ENCODE assay signal across 8 mouse cellular contexts in genomic region chr17:12120268-12120667, GRCm38 (mm10). TPM values are rescaled to one million over a fixed set of nuclear protein-coding genes. Genes with fewer than 3 reads are reported as not detected.
DNase-seq lines count a peak whose midpoint lies in the region; ATAC-seq and TF ChIP-seq lines count a peak whose summit lies in the region.

No protein-coding gene starts in this region.

- H3K9me3 ChIP-seq in lung, embryonic 14.5 days (ENCODE audit: low read depth, low read length) = peaks cover 3% of the 10 kb centered on the region; the same call in 1 of the 2 replicates
- H3K9me3 ChIP-seq in limb, embryonic 12.5 days = no peaks in the 10 kb centered on the region

- peak overlapping the region; percentile 65; the same call in 1 of the 2 replicates for H3K9ac ChIP-seq in lung, embryonic 14.5 days
- peak overlapping the region; percentile 75; the same call in 1 of the 2 replicates for H3K9ac ChIP-seq in limb, embryonic 12.5 days (replicated peaks)

- no peaks in the 10 kb centered on the region for H3K4me1 ChIP-seq in lung, embryonic 14.5 days (ENCODE audit: insufficient read depth)
- peaks cover 20% of the 10 kb centered on the region for H3K4me1 ChIP-seq in limb, embryonic 12.5 days (replicated peaks)

- no peak for ATAC-seq in lung, embryonic 14.5 days (ENCODE audit: insufficient read depth)
- ATAC-seq in erythroid progenitor cell, adult 5-6 weeks (replicated peaks; ENCODE audit: low FRiP score, poor library complexity, severe bottlenecking) = peak; percentile 15; the same call in 1 of the 2 replicates
- ATAC-seq in limb, embryonic 12.5 days (ENCODE audit: insufficient number of reproducible peaks, insufficient read depth, low FRiP score, low TSS enrichment, low read depth) = no peak

- no peaks in the 10 kb centered on the region for H3K27me3 ChIP-seq in lung, embryonic 14.5 days (ENCODE audit: insufficient read depth, low read length)
- H3K27me3 ChIP-seq in limb, embryonic 12.5 days = no peaks in the 10 kb centered on the region
- H3K27me3 ChIP-seq in splenic B cell, adult 2 months (ENCODE audit: control insufficient read depth, insufficient read depth, low read length, poor library complexity, severe bottlenecking) = no peaks in the 10 kb centered on the region

- no peak for DNase-seq in lung, embryonic 14.5 days
- DNase-seq in lung, postnatal 10 days = no peak
- DNase-seq in splenic B cell, adult 2 months (ENCODE audit: low read depth, low spot score) = peak; percentile 16
- no peak for DNase-seq in kidney, postnatal 14 days
- no peak for DNase-seq in adrenal gland, adult 18-20 months (ENCODE audit: low spot score in 2 of 2)
- DNase-seq in kidney, adult 8-10 months = no peak

- TF ChIP-seq CTCF in lung, embryonic 14.5 days (IDR thresholded peaks at IDR 0.05; ENCODE audit: low read depth) = no peak

- WGBS in lung, embryonic 14.5 days = 26% methylated on average over 5 of the region's 5 CpGs
- WGBS in limb, embryonic 12.5 days = 42% methylated on average over 5 of the region's 5 CpGs

- peaks cover 11% of the 10 kb centered on the region for H3K36me3 ChIP-seq in lung, embryonic 14.5 days (ENCODE audit: insufficient read depth)
- H3K36me3 ChIP-seq in limb, embryonic 12.5 days = peaks cover 18% of the 10 kb centered on the region
- no peaks in the 10 kb centered on the region; the same call in 1 of the 2 replicates for H3K36me3 ChIP-seq in splenic B cell, adult 2 months (ENCODE audit: control insufficient read depth, insufficient read depth, low read length, poor library complexity, severe bottlenecking)

- no peak overlapping the region for H3K27ac ChIP-seq in lung, embryonic 14.5 days (ENCODE audit: low read depth)
- peak overlapping the region; percentile 98; the same call in 1 of the 2 replicates for H3K27ac ChIP-seq in limb, embryonic 12.5 days

- H3K4me3 ChIP-seq in lung, embryonic 14.5 days (ENCODE audit: low read depth, low read length) = peak overlapping the region; percentile 56
- H3K4me3 ChIP-seq in limb, embryonic 12.5 days (replicated peaks) = peak overlapping the region; percentile 63

- peak overlapping the region; percentile 92 for H3K4me2 ChIP-seq in lung, embryonic 14.5 days
- H3K4me2 ChIP-seq in limb, embryonic 12.5 days = peak overlapping the region; percentile 83

RNA-seq across cellular contexts. Expression of gene Agpat4, which starts 1.8 kb away (rescaled TPM):
- 27.4 and 28.2 TPM in 2 replicates for polyA plus RNA-seq in lung, embryonic 14.5 days (2014; fragmentation: Nextera tagmentation; extraction: Ambion mirVana)
- total RNA-seq in erythroid progenitor cell, adult 5-6 weeks (2015; ENCODE audit: low replicate concordance) = 66.3 and 66.7 TPM in 2 replicates
- 88.6 and 120 TPM in 2 replicates for total RNA-seq in erythroid progenitor cell, adult 5-6 weeks (2017; ENCODE audit: low replicate concordance)
- 41.1 and 44.1 TPM in 2 replicates for polyA plus RNA-seq in limb, embryonic 12.5 days (2016; fragmentation: Nextera tagmentation; extraction: Ambion mirVana)
- 10 to 100 TPM; 33.2 to 54.3 TPM for total RNA-seq in adrenal gland, adult 18-20 months (2021)
